Mouse (Mus musculus) left cerebral cortex, adult 8-10 months (tissue): Measurements from ENCODE around the gene Emp2. TPM values are rescaled to one million over a fixed set of nuclear protein-coding genes. Genes with fewer than 3 reads are reported as not detected.

Source experiments
- DNase-seq, 2 experiments: peaks; one replicate each; pipeline ENCODE4 v3.0.0; 2022; ENCODE audit warnings: low spot score in 2 of 2
- total RNA-seq, 4 experiments: library from RNA; stranded (reverse); gene quantifications; 2 replicates each; pipeline ENCODE4 v1.2.4; 2022

Gene Emp2
- total RNA-seq, result 10 to 100 TPM; 11.0 to 13.4 (median 12.2) TPM

DNA sequence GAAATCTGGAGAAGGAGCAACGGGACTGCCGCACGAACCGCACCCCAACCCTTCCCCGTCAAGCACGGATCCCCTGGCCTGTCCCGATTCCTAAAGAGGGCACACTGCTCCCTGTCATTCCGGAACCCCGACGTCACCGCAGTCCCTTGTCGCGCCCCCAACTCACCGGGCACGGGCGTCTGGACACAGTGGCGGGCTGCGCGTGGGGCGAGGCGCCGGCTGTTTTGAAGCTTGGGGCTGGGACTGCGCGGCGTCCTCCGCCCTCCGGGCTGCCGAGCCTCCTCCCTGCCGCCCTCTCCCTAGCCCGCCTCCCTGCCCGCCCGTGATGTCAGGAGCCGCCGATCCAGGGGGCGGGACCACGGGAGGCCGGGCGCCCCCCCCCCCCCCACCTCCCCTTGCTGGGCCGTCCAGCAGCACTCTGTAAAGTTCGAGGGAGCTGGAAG lies at the start of gene Emp2:
Gene Emp2 (minus strand): TSS at position 323 of the 443 bp plus-strand sequence.
- DNase-seq, result no peak

DNA sequence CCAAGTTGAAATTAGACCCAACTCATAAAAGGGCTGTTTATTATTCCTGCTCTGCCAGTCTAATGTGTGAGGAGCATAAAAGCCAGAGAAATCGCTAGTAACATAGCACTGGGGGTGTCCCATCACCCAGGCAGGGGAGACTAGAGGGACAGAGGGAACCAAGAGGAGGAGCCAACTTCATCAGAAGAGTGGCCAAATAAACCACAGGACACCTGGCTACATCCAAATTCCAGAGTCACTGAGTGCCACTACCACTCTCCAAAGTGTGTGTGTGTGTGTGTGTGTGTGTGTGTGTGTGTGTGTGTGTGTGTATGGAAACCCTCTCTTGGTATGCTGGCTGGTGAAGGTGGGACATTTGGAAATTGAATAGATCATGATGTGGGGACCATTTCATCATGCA lies 49.3 kb upstream of the Emp2 start:
- DNase-seq, result no peak

DNA sequence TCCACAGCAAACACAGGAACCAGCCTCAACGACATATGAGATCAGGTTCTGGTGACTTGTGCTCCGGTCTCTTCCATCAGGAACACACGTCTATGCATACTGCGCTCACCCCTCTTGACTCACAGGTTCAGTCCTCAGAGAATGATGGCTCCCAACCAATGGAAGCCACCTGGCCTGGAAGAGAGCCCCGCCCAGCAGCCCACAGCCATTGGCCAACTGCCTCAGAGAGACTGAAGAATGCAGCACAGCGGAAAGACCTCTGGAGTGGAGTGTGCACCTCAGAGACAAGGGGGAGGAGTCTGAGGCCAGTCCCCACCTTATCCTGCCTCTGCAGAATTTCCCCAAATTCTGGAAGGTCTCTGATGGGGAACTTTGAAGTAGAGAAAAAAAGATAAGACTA lies 45.5 kb upstream of the Emp2 start:
- DNase-seq, result no peak

DNA sequence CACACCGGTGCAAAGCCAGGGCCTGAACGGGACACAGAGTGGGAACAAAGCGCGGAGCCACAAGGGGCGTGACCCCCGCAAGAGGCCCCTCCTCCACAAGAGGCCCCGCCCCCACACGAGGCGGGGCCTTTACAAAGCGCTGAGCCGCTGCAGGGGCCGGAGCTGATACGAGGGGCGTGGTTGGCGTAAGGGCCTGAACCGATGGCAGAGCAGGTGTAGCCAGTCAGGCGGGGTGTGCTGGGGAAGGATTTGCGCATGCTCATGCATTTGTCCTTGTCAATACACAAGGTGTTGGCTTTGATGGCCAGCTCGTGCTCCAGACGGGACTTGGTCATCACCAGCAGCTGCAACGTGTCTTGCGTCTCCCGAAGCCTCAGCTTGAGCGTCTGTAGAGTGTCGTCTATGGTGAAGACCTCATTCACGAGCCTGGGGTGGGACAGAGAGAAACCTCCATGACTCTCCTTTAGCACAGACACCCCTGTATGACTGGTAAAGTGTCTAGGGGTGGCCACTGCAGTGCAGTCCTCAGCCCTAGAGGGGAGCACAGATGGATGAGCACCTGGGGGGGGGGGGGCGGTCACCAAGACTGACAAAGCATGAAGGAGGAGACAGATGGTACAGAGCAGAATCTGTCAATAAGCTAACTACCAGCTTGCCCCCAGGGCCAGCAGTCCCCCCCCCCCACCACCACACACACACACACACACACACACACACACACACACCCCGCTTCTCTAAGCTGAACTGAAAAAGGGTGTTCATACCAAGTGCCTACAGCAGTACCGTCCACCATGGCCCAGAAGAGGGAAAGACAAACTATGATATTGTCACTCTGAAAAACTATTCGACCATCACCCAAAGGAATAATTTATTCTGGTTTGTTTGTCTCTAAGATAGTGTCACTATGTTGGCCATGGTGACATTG lies 44.5 kb upstream of the Emp2 start:
- no peak for DNase-seq

DNA sequence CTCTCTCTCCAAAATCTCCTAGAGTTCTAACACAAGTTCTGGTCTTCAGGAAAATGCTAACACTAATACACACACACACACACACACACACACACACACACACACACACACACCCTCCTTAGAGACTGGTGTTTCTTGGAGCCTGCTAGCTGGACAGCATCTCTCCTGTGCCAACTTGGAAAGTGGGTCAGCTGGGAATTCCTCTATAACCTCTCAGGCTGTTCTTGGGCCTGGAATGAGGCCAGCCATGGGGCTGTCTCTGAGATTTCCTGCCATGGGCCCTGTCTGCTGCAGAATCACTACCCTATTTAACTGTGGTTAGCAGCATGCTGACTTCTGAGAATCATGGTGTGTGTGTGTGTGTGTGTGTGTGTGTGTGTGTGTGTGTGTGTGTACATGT lies 41.2 kb upstream of the Emp2 start:
- DNase-seq, result peak in 1 of 2 experiments; percentile 38

DNA sequence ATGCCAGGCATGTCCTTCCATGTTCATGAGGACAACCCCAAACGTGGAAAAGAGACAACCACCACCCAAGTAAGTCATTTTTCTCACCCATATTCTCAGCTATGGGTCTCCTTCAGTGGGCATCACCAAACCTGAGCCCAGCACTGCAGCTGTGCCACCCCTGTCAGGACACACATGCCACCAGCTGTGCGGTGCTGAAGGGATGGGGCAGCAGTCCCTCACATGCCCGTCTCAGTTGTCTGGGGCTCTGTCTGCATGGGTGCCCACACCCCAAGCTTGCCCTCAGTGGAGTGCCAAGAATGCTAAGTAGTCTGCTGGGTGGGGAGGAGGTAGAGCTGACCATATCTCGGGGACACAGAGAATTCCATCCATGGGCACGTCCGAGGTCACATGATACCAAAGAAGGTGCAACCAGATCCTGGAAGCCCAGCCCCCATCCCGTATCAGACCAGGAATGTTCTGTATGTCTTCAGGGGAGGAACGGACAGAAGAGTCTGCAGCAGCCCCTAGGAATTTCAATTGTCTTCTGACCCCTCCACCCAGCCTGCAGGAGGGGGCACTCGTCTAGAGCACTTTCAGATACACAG lies 37.4 kb upstream of the Emp2 start:
- no peak for DNase-seq

DNA sequence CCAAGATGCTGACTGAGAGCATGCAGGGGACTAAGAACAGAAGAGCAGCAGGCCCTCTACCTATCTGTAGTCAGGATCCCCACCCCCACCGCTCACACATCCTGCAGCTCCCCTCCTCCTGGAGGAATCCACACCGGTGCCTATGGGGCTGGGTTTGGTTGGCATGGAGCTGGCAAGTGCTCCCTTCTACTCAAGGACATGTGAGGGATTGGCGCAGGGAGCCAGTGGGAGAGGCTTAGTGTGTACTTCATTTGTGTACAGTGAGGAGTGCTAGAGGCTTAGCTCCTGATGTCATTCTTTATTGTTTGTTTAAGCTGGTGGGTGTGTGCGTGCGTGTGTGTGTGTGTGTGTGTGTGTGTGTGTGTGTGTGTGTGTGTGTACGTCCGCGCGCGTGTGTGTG lies 36.1 kb upstream of the Emp2 start:
- DNase-seq, result no peak

DNA sequence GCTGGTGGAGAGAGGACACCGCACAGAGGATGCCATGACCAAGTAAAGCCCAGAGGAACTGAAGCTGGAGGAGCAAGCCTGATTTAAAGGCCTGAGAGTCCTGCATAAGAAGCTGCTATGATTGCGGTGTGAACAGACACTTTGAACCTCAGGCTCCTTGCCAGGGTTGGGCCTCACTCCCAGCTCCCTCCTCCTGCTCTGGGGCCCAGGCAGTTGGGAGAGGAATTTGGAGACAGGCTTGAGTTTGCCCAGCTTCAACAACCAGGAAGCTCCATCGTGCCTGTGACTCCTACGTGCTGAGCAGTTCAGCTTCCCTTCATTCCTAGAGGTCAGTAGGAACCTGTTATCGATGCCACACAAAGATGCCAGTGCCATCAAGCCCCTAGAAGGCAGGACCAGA lies 35.7 kb upstream of the Emp2 start:
- no peak for DNase-seq

DNA sequence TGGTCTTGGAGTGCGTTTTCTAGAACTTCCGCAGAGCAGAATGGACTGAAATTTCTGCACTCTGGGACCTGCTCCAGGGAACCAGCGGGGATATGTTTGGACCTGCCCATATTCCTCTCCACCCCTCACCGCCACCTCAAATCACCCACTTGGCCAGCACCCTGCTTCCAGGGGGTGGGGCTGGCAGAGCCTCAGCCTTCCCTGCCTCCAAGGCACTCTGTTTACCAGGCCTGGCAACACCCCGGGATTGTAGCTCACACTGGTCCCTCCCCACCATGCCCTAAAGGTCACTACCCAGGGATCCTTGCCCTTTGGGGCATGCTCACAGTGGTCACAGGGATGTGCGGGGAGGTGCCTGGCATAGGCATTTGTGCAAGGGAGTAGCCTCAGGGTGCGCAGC lies 33.8 kb upstream of the Emp2 start:
- no peak for DNase-seq

DNA sequence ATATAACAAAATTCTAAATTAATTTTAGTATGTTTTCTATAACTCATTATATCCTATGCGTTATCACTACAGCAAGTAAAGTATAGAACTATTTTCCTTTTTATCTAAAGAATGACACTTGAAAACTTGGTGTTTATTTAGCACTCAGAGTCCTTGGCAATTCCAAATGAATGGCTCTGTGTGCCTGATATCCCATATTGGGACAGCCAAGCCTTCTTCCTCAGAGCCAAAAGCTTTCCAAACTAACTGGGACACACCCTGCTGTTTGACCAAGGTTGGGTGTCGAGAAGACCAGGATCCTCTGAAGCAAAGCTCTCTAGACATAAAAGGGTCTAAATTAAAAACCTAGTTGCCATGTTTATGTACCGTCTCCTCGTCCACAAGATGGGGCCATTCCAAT lies 27.3 kb upstream of the Emp2 start:
- DNase-seq, result no peak

DNA sequence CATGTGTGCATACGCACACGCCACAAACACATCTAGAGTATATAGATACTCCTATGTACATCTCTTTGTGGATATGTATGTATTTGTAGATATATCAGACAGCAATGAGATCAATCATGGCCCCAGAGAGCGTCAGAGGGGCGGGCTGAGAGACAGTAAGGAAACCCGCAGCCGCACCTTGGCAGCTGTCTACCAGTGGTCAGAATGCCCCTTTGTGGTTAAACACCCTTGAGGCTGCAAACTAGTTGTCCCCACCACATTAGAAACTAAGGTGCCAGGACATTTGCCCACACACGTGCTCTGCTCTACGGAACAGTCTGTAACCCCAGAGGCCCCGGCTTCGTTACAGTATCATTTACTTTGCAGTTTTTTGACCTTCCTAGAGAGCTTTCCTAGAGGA lies 26.2 kb upstream of the Emp2 start:
- DNase-seq, result no peak

DNA sequence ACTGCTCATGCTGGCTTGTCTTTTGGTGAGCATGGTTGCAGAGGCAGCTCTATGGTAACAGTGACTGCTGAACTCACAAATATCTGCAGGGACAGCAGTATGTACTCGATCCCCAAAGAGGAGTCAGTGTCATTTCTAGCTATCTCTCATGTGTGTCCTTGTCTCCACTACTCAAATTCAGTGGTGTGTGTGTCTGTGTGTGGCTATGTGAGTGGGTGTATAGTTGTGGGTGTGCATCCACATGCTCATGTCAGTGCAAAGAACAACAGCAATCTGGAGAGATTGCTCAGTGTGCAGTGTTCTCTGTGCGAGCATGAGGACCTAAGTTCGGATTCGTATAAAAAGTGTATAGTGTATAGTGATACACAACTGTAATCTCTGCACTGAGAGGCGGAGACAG lies 24.8 kb upstream of the Emp2 start:
- peak in 1 of 2 experiments; percentile 26 for DNase-seq

DNA sequence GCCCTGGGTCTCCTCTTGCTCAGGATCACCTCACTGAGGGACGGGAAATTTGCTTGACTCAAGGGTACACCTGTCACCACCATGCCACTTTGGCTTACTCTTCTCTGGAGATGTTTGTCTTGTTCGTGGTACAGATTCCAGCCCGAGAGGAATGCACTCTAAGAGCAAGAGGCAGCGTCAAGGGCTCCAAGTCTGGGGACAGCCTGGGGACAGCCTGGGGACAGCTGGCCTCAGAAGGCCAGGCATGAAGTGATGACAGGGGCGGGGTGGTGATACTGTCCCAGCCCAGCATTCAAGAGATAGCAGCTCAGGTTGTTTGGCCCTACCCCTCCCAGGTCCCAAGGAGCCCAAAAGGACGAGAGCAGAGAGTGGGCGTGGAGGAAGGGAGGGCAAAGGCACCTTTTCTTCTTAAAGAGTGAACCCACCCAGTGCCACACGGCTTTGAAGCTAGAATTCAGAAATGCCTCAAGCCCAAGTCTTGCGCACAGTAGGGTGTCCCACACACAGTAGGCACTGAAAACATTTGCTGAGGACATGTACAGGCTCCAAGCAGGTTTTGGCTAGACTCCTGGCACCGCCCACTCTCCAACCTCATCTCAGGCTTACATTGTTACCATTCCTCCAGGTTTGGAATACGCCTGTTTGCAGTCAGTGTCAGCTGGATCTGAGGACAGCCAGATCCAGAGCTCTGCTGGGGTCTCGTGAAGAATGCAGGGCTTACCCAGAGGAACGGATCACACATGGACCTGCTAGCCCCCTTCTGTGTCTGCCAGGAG lies 23.8 kb upstream of the Emp2 start:
- no peak for DNase-seq

DNA sequence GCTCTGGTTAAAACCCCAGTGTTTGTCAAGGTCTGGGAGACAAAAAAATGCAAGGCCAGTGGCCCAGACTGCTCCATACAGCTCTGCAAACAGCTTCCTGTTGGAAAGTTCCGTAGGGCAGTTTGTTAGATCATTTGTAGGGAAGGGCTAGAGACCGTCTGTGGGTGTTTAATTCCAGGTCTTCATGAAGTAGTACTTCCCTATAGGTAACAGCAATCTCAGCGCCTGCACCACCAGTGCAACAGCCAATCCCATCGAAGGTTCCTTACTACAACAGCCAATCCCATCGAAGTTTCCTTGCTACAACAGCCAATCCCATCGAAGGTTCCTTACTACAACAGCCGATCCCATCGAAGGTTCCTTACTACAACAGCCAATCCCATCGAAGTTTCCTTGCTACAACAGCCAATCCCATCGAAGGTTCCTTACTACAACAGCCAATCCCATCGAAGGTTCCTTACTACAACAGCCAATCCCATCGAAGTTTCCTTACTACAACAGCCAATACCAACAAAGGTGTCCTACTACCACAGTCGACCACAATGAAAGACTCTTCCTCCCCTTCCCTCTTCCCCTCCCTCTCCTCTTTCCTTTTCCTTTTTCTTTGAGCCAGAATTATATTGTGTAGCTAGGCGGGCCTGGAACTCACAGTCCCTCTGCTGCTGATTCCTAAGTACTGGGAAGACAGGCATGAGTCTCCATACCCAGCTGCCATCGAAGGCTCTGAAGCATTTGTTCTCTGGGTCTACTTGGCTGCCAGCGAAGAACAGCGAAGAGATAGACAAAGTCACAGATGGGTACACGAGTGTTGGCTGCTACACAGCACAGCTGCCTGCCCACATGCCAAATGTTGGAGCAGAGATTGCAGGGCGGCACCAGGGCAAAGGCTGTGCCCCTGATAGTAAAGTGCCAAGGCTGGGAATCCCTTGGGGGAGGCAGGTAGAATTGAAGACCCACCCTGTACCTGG lies 23.0 kb upstream of the Emp2 start:
- DNase-seq, result no peak

DNA sequence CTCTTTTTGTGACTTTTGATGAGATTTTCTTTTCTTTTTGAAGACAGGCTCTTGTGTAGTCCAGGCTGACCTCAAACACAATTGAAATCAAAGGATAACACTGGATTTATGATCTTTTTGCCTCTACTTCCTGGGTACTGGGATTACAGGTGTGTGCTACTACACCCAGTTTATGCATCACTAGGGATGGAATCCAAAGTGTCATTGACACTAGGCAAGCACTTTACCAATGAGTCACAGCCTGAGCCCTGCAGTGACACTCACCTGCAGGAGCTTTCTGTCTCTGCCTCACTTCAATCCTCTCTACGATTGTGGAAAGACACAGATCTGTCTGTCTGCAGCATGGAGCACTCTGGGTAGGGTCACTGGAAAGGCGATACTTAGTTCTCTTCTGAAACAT lies 22.2 kb upstream of the Emp2 start:
- no peak for DNase-seq

DNA sequence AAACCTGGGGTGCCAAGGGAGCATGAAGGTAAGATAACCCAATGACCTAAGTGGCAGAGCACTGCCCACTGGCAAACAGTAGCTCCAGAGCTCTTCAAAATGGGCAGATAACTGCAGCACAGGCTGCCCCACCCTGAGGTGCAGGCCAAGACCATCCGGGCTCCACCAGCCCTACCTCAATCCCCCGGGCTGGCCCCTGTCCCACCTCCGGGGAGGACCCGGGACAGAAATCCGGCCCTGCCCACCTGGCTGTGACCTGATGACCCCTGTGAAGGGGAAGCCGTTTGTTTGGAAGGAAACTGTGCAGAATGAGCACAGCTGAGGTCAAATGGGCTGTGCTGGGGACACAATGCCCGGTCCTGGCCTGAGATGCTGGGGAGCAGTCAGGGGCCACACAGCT lies 19.0 kb upstream of the Emp2 start:
- DNase-seq, result no peak

DNA sequence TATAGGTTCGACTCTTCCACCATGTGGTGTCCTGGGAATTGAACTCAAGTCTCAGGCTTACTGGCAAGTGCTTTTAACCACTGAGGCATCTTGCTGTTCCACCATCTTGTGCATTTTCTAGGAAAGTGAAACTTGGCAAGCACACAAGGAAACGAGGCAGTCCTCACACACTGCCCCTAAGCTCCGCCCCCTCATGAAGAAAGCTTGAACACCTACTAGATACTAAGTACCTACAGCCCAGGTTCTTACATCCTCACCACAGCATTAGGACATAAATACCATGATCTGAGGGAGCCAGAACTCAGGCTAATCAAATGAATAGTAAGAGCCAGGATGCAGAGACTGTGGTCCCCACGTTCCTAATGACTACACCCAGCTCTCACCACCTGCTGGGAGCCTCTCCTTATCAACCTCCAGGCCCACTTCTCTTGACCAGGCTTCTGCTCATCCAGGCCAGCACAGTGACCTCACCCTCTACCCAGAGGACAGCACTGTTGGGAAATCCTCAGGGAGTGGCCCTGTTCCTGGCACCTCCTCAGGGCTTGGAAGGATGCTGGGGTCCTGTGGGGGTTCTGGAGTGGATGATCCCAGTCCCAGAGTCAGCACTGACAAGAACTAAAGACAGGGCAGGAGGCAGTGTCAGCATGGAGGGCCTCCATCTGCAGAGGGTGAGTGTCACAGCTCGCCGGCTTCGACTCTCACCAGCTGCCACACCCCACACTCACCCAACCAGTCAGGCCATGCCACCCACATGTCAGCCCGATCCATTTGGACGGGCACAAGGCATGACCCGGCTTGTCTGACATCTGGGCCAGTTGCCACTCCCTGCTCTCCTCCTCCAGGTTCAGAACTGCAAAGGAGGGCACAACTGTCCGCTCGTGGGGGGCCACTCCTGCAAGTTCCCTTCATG lies 17.1 kb upstream of the Emp2 start:
- no peak for DNase-seq

DNA sequence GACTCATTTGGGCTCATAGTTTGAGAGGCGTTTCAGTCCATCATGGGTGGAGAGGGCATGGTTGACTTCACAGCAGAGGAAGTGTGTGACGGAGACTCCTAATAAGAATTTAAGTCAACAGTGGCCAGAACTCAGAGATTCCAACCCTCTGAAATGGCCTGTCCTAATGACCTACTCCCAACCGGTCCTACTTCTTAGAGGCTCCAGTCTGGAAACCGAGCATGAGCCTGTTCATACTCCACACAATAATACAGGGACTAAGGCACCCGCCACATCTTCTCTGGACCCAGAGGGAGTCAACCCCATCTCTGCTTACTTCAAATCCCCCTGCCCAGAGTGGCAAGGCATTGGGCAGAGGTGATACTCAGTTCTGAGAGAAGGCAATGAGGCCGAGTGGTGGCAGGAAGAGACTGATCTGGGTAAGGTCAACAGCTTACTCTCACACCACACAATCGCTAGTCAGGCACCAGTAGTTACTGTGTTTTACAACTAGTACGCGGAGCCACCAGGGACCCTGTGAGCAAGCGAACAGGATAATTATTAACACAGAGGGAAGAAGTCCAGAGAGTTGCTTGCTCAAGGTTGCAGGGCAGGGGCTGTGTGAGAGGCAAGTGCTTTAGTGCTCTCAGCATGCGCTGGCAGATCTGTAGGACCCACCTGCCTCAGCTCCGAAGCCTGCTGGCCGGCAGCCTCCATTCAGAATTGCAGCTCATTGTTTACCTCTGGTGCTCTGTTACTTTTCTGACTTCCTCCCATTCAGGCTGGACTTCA lies 14.0 kb upstream of the Emp2 start:
- no peak for DNase-seq

DNA sequence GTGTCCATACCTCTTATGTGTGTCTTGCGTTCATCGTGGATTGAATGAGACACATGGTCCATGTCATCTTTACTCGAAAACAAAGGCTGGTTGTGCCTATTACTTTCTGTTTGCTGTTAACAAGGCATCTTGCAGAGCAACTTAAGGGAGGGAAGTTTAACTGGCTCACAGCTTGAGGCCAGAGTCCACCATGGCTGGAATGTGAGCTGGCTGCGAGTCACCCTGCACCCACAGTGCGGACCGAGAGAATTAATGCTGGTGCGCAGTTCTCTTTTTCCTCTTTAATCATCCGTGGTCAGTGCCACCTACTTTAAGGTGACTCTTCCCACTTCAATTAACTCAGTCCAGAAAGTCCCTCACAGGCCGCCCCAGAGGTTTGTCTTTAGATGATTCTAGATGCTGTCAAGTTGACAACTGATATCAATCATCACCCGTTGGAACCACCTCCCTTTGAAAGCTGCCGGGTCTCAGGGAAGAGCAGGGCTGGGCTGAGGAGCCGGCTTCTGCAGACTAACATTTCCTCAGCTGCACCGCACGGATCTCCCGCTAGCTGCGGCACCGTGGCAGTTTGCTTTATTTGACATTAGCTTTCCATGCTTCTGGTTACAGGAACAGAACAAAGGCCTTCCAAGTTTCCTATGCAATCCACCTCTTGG lies 6.3 kb upstream of the Emp2 start:
- no peak for DNase-seq
